Mouse (Mus musculus): ENCODE results near the gene Gm37240. TPM values are rescaled to one million over a fixed set of nuclear protein-coding genes. Genes with fewer than 3 reads are reported as not detected.

The Gm37240 gene
- total and polyA plus RNA-seq, 3 experiments = not detected

DNA sequence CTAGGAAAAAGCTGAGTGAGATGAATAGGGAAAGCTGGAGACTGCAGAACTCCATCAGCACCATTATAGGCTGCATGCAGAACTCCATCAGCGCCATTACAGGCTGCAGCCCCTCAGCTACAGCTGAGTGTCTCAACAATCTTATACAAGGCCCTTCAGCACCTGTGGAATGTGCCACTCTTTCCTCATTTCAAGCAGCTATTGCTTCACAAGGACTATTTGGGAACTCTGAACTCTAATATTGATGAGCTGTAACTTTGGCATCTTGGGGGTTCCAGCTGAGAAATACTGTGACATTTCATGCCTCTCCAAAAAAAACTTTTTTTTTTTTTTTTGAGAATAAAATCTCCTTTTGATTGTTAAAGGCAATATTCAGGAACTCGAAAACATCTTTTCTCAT lies 615.8 kb downstream of the Gm37240 start:
- ATAC-seq (ENCODE audit: extremely low read depth, insufficient number of reproducible peaks, low FRiP score, poor library complexity, severe bottlenecking) = no peak
- no peaks in the 10 kb centered on the region for H3K36me3 ChIP-seq (replicated peaks)
- H3K27me3 ChIP-seq (ENCODE audit: insufficient read depth, low read length) = peaks cover 5% of the 10 kb centered on the region; the same call in 1 of the 2 replicates
- H3K4me3 ChIP-seq (ENCODE audit: low read depth, low read length) = no peak overlapping the region
- H3K4me1 ChIP-seq (ENCODE audit: insufficient read depth, low read depth, low read length) = no peaks in the 10 kb centered on the region
- TF ChIP-seq GATA1 (IDR thresholded peaks at IDR 0.05; ENCODE audit: borderline replicate concordance, low read length) = no peak
- TF ChIP-seq POLR2AphosphoS5 (IDR thresholded peaks at IDR 0.05; ENCODE audit: insufficient replicate concordance, low read depth, low read length) = no peak
- TF ChIP-seq TAL1 (conservative IDR thresholded peaks at IDR 0.05; ENCODE audit: low read depth, low read length) = no peak
- TF ChIP-seq GATA2 (IDR thresholded peaks at IDR 0.05; ENCODE audit: borderline replicate concordance, low read depth, low read length) = no peak
- TF ChIP-seq CTCF (IDR thresholded peaks at IDR 0.05; ENCODE audit: low read depth, low read length) = no peak
- no peaks in the 10 kb centered on the region for H3K9me3 ChIP-seq (replicated peaks)
- no peak for DNase-seq (ENCODE audit: low spot score)

DNA sequence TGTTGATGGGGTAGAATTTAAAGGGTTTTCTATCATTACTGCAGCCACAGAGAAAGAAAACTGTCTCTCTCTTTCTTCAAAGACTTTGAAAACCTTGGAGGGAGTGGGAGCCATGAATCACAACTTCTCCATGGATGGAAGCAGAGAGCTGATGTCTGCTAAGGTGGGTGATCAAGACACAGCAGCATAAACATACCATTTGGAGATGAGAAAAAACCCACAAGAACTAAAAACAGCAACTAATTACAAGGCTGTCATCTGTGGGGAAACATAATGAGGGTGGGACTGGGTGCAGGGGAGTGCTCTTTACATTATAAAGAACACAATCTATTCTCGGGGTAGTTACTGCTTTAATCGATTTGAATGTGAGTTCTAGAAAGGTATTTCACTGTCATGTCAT lies 622.4 kb downstream of the Gm37240 start:
- DNase-seq (ENCODE audit: low spot score) = no peak
- no peaks in the 10 kb centered on the region for H3K36me3 ChIP-seq (replicated peaks)
- TF ChIP-seq POLR2AphosphoS5 (IDR thresholded peaks at IDR 0.05; ENCODE audit: insufficient replicate concordance, low read depth, low read length) (no peak), TAL1 (conservative IDR thresholded peaks at IDR 0.05; ENCODE audit: low read depth, low read length) (no peak), GATA2 (IDR thresholded peaks at IDR 0.05; ENCODE audit: borderline replicate concordance, low read depth, low read length) (no peak), CTCF (IDR thresholded peaks at IDR 0.05; ENCODE audit: low read depth, low read length) (no peak), GATA1 (IDR thresholded peaks at IDR 0.05; ENCODE audit: borderline replicate concordance, low read length) (no peak)
- no peaks in the 10 kb centered on the region; the same call in 1 of the 2 replicates for H3K27me3 ChIP-seq (ENCODE audit: insufficient read depth, low read length)
- no peaks in the 10 kb centered on the region for H3K4me1 ChIP-seq (ENCODE audit: insufficient read depth, low read depth, low read length)
- ATAC-seq (ENCODE audit: extremely low read depth, insufficient number of reproducible peaks, low FRiP score, poor library complexity, severe bottlenecking) = no peak
- no peaks in the 10 kb centered on the region for H3K9me3 ChIP-seq (replicated peaks)
- no peak overlapping the region for H3K4me3 ChIP-seq (ENCODE audit: low read depth, low read length)

DNA sequence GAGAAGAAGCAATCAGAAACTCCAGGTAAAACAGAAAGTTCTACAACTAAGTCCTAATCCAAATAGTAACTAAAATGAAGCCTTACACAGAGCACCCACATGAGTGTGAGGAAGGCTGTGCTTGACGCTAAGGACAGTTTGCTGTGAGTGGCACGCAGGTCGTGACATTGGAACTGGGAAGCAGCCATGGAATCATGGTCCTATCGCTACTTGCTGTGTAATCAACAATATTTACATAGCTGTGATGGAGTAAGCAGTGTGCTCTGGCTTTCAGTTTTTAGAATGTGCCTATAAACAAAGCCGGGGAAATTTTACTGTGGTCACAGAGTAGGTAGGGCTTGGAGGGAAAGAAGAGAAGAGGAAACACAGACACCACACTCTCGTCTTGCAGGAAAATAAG lies 622.8 kb downstream of the Gm37240 start:
- no peaks in the 10 kb centered on the region for H3K4me1 ChIP-seq (ENCODE audit: insufficient read depth, low read depth, low read length)
- no peak for ATAC-seq (ENCODE audit: extremely low read depth, insufficient number of reproducible peaks, low FRiP score, poor library complexity, severe bottlenecking)
- no peak for DNase-seq (ENCODE audit: low spot score)
- no peak for TF ChIP-seq GATA2 (IDR thresholded peaks at IDR 0.05; ENCODE audit: borderline replicate concordance, low read depth, low read length)
- no peak for TF ChIP-seq TAL1 (conservative IDR thresholded peaks at IDR 0.05; ENCODE audit: low read depth, low read length)
- no peak for TF ChIP-seq GATA1 (IDR thresholded peaks at IDR 0.05; ENCODE audit: borderline replicate concordance, low read length)
- TF ChIP-seq POLR2AphosphoS5 (IDR thresholded peaks at IDR 0.05; ENCODE audit: insufficient replicate concordance, low read depth, low read length) = no peak
- no peak for TF ChIP-seq CTCF (IDR thresholded peaks at IDR 0.05; ENCODE audit: low read depth, low read length)
- no peaks in the 10 kb centered on the region for H3K36me3 ChIP-seq (replicated peaks)
- H3K4me3 ChIP-seq (ENCODE audit: low read depth, low read length) = no peak overlapping the region
- no peaks in the 10 kb centered on the region; the same call in 1 of the 2 replicates for H3K27me3 ChIP-seq (ENCODE audit: insufficient read depth, low read length)
- H3K9me3 ChIP-seq (replicated peaks) = no peaks in the 10 kb centered on the region

DNA sequence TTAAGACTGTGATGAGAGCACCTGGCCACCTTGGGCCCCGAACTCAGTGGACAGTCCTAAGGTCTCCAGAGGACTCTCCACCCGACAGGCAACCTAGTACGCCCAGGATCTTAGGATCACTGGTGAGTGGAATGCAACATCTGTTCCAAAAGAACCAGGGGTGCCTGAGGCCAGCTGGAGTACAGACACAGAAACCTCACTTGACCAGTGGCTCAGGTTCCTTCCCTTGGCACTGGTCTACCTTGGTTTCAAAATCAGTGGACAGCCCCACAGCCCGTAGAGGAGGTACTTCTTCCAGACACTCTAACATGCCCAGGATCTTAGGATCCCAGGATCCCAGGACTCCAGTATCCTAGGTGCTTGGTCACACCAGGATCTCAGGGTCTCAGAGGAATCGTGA lies 632.8 kb downstream of the Gm37240 start:
- ATAC-seq (ENCODE audit: extremely low read depth, insufficient number of reproducible peaks, low FRiP score, poor library complexity, severe bottlenecking) = no peak
- TF ChIP-seq POLR2AphosphoS5 (IDR thresholded peaks at IDR 0.05; ENCODE audit: insufficient replicate concordance, low read depth, low read length) = no peak
- no peak for TF ChIP-seq CTCF (IDR thresholded peaks at IDR 0.05; ENCODE audit: low read depth, low read length)
- TF ChIP-seq GATA2 (IDR thresholded peaks at IDR 0.05; ENCODE audit: borderline replicate concordance, low read depth, low read length) = no peak
- TF ChIP-seq TAL1 (conservative IDR thresholded peaks at IDR 0.05; ENCODE audit: low read depth, low read length) = no peak
- no peak for TF ChIP-seq GATA1 (IDR thresholded peaks at IDR 0.05; ENCODE audit: borderline replicate concordance, low read length)
- H3K36me3 ChIP-seq (replicated peaks) = no peaks in the 10 kb centered on the region

DNA sequence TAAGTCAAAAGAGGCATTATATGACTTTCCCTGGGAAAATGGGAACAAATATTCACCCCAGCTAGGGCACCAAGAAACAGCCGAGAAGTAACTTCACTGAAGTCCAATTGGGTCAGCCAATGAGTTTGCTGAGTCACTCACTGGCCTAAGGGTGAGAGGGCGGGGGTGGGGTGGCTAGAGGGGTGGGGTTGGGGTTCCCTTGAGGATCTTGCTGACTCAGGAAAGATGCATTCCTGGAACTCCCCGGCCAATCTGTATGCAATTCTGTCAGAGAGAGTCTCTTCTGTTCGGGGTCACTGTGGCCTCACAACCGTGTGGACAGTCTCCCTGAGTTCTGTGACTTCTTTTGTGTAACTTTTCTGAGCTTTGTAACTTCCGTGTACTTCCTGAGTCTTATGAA lies 635.7 kb downstream of the Gm37240 start:
- no peak for TF ChIP-seq TAL1 (conservative IDR thresholded peaks at IDR 0.05; ENCODE audit: low read depth, low read length)
- H3K27me3 ChIP-seq (ENCODE audit: insufficient read depth, low read length) = no peaks in the 10 kb centered on the region
- no peak for ATAC-seq (ENCODE audit: extremely low read depth, insufficient number of reproducible peaks, low FRiP score, poor library complexity, severe bottlenecking)
- DNase-seq (ENCODE audit: low spot score) = no peak
- H3K4me3 ChIP-seq (ENCODE audit: low read depth, low read length) = no peak overlapping the region
- no peaks in the 10 kb centered on the region for H3K4me1 ChIP-seq (ENCODE audit: insufficient read depth, low read depth, low read length)
- H3K36me3 ChIP-seq (replicated peaks) = no peaks in the 10 kb centered on the region
- H3K9me3 ChIP-seq (replicated peaks) = no peaks in the 10 kb centered on the region

More for the DNA sequence above, 632.8 kb downstream of the Gm37240 start:
- H3K4me3 ChIP-seq (ENCODE audit: low read depth, low read length) = no peak overlapping the region
- no peaks in the 10 kb centered on the region for H3K4me1 ChIP-seq (ENCODE audit: insufficient read depth, low read depth, low read length)
- no peaks in the 10 kb centered on the region for H3K27me3 ChIP-seq (ENCODE audit: insufficient read depth, low read length)
- no peak for DNase-seq (ENCODE audit: low spot score)
- H3K9me3 ChIP-seq (replicated peaks) = no peaks in the 10 kb centered on the region

DNA sequence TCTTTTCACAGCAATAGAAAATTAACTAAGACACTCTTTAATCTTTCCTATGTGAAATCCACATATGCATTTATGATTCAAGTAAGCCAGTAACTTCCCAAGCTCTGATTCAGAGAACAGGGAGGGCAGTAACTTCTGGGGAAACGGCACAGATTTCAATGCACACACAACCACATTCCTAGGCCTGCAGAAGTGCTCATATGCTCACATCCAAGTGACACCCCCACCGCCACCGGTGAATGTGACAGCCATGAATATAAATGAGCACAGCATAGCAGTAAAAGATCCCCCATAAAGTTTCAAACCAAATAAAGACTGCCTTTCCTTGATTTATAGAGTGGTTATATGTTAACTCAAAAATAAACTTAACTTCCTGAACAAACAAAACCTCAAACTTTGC lies 641.2 kb downstream of the Gm37240 start:
- ATAC-seq (ENCODE audit: extremely low read depth, insufficient number of reproducible peaks, low FRiP score, poor library complexity, severe bottlenecking) (no peak), DNase-seq (ENCODE audit: low spot score) (no peak)
- TF ChIP-seq GATA1 (IDR thresholded peaks at IDR 0.05; ENCODE audit: borderline replicate concordance, low read length) (no peak), POLR2AphosphoS5 (IDR thresholded peaks at IDR 0.05; ENCODE audit: insufficient replicate concordance, low read depth, low read length) (no peak), TAL1 (conservative IDR thresholded peaks at IDR 0.05; ENCODE audit: low read depth, low read length) (no peak), GATA2 (IDR thresholded peaks at IDR 0.05; ENCODE audit: borderline replicate concordance, low read depth, low read length) (no peak), CTCF (IDR thresholded peaks at IDR 0.05; ENCODE audit: low read depth, low read length) (no peak)
- Histone ChIP-seq H3K4me1 (ENCODE audit: insufficient read depth, low read depth, low read length) (no peaks in the 10 kb centered on the region), H3K36me3 (replicated peaks) (no peaks in the 10 kb centered on the region), H3K4me3 (ENCODE audit: low read depth, low read length) (no peak overlapping the region), H3K9me3 (replicated peaks) (no peaks in the 10 kb centered on the region), H3K27me3 (ENCODE audit: insufficient read depth, low read length) (no peaks in the 10 kb centered on the region)

DNA sequence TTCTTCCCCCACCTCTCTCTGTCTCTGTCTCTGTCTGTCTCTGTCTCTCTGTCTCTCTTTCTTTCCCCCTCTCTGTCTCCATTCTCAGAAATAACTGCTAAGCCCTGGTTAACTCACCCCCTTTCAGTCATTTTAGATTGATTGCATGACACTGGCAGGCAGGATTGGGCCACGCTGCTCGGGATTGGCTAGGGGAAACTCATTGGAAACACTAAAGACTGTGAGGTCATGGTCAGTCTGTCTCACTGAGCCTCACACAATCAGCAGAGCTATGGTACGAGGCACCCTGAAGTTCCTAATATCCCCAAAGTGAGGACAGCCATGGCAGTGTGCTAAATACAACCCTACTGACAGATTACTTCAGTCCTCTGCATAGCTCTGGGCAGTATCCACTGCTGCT lies 650.8 kb downstream of the Gm37240 start:
- Histone ChIP-seq H3K4me3 (ENCODE audit: low read depth, low read length) (no peak overlapping the region), H3K27me3 (ENCODE audit: insufficient read depth, low read length) (no peaks in the 10 kb centered on the region), H3K4me1 (ENCODE audit: insufficient read depth, low read depth, low read length) (no peaks in the 10 kb centered on the region), H3K36me3 (replicated peaks) (no peaks in the 10 kb centered on the region), H3K9me3 (replicated peaks) (no peaks in the 10 kb centered on the region)
- DNase-seq (ENCODE audit: low spot score) (no peak), ATAC-seq (ENCODE audit: extremely low read depth, insufficient number of reproducible peaks, low FRiP score, poor library complexity, severe bottlenecking) (no peak)
- TF ChIP-seq GATA1 (IDR thresholded peaks at IDR 0.05; ENCODE audit: borderline replicate concordance, low read length) (no peak), POLR2AphosphoS5 (IDR thresholded peaks at IDR 0.05; ENCODE audit: insufficient replicate concordance, low read depth, low read length) (no peak), CTCF (IDR thresholded peaks at IDR 0.05; ENCODE audit: low read depth, low read length) (no peak), GATA2 (IDR thresholded peaks at IDR 0.05; ENCODE audit: borderline replicate concordance, low read depth, low read length) (no peak)
